Mouse (Mus musculus): ENCODE results near the gene Olfr473. TPM values are rescaled to one million over a fixed set of nuclear protein-coding genes. Genes with fewer than 3 reads are reported as not detected.
"Not testable (repeated sequence)": the region's sequence is repeated elsewhere in the genome, so short reads cannot be mapped to it uniquely, and the experiment has no call there.

Gene Olfr473
- polyA plus RNA-seq (2011; ENCODE audit: insufficient read depth, insufficient read length, low read depth, missing spikeins): not detected in 2 replicates

GRCm38 (mm10) chr7:107930146-107930545 is at the start of gene Olfr473:
TSS of gene Olfr473 (plus strand) at chr7:107930446.
- Histone ChIP-seq H3K9ac (ENCODE audit: low read depth, poor library complexity, severe bottlenecking) (no peak within 1 kb of the TSS), H3K27ac (ENCODE audit: insufficient read depth, low read length) (no peak within 1 kb of the TSS), H3K36me3 (ENCODE audit: control insufficient read depth, insufficient read depth, low read length, poor library complexity, severe bottlenecking) (no peaks in the 10 kb centered on the region), H3K4me1 (ENCODE audit: control insufficient read depth, insufficient read depth, low read length) (no peaks in the 10 kb centered on the region), H3K4me3 (ENCODE audit: low read depth, low read length) (no peak within 1 kb of the TSS), H3K27me3 (ENCODE audit: control insufficient read depth, insufficient read depth, low read length, poor library complexity, severe bottlenecking) (no peaks in the 10 kb centered on the region), H3K9me3 (replicated peaks; ENCODE audit: control insufficient read depth, insufficient read depth, low read length, poor library complexity, severe bottlenecking) (peaks cover 2% of the 10 kb centered on the region; the same call in 1 of the 2 replicates)
- TF ChIP-seq POLR2A (IDR thresholded peaks at IDR 0.05; ENCODE audit: insufficient read depth, low read length): no peak
- no peak for TF ChIP-seq EP300 (IDR thresholded peaks at IDR 0.05; ENCODE audit: insufficient read depth, low read depth, low read length)
- no peak for TF ChIP-seq CTCF (IDR thresholded peaks at IDR 0.05; ENCODE audit: low read depth, low read length)

DNA sequence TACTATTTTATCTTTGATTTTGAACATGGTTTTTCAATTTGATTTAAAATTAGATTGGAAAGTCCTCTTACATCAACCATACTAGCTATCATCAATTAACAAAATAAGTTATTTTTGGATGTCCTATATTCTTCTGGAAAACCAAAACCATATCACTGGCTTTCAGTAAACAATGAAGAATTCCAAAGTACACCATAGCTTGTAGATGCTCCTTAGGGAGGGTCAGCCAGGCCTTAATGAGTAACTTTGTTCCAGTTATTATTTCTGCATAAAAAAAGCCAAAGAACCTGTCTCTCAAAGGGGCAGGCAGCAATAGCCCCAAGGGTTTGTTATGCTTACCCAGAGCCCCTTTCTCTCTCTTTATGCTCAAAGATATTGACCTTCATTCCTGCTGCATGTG is 32.6 kb upstream of the Olfr473 start, which contains the start of gene Olfr472:
TSS of gene Olfr472 (plus strand) at position 301 of the 400 bp plus-strand sequence.
- Histone ChIP-seq H3K9ac (ENCODE audit: low read depth, poor library complexity, severe bottlenecking) (no peak within 1 kb of the TSS), H3K36me3 (ENCODE audit: control insufficient read depth, insufficient read depth, low read length, poor library complexity, severe bottlenecking) (no peaks in the 10 kb centered on the region), H3K4me3 (ENCODE audit: low read depth, low read length) (no peak within 1 kb of the TSS), H3K27ac (ENCODE audit: insufficient read depth, low read length) (no peak within 1 kb of the TSS), H3K4me1 (ENCODE audit: control insufficient read depth, insufficient read depth, low read length) (no peaks in the 10 kb centered on the region), H3K27me3 (ENCODE audit: control insufficient read depth, insufficient read depth, low read length, poor library complexity, severe bottlenecking) (no peaks in the 10 kb centered on the region), H3K9me3 (replicated peaks; ENCODE audit: control insufficient read depth, insufficient read depth, low read length, poor library complexity, severe bottlenecking) (no peaks in the 10 kb centered on the region)
- TF ChIP-seq EP300 (IDR thresholded peaks at IDR 0.05; ENCODE audit: insufficient read depth, low read depth, low read length): no peak
- no peak for TF ChIP-seq CTCF (IDR thresholded peaks at IDR 0.05; ENCODE audit: low read depth, low read length)
- TF ChIP-seq POLR2A (IDR thresholded peaks at IDR 0.05; ENCODE audit: insufficient read depth, low read length): no peak

GRCm38 (mm10) chr7:107952539-107952938 is 22.3 kb downstream of the Olfr473 start:
- H3K4me1 ChIP-seq (ENCODE audit: control insufficient read depth, insufficient read depth, low read length); H3K27me3 ChIP-seq (ENCODE audit: control insufficient read depth, insufficient read depth, low read length, poor library complexity, severe bottlenecking); H3K4me3 ChIP-seq (ENCODE audit: low read depth, low read length); H3K9me3 ChIP-seq (replicated peaks; ENCODE audit: control insufficient read depth, insufficient read depth, low read length, poor library complexity, severe bottlenecking); H3K9ac ChIP-seq (ENCODE audit: low read depth, poor library complexity, severe bottlenecking); H3K36me3 ChIP-seq (ENCODE audit: control insufficient read depth, insufficient read depth, low read length, poor library complexity, severe bottlenecking); H3K27ac ChIP-seq (ENCODE audit: insufficient read depth, low read length): not testable (repeated sequence)

- no peak within 1 kb of the TSS for H3K27ac ChIP-seq (ENCODE audit: insufficient read depth, low read length)
- no peak within 1 kb of the TSS for H3K4me3 ChIP-seq (ENCODE audit: low read depth, low read length)
- no peak within 1 kb of the TSS for H3K9ac ChIP-seq (ENCODE audit: low read depth, poor library complexity, severe bottlenecking)
- H3K27me3 ChIP-seq (ENCODE audit: control insufficient read depth, insufficient read depth, low read length, poor library complexity, severe bottlenecking): no peaks in the 10 kb centered on the region
- H3K36me3 ChIP-seq (ENCODE audit: control insufficient read depth, insufficient read depth, low read length, poor library complexity, severe bottlenecking): no peaks in the 10 kb centered on the region
- TF ChIP-seq CTCF (IDR thresholded peaks at IDR 0.05; ENCODE audit: low read depth, low read length) (no peak), POLR2A (IDR thresholded peaks at IDR 0.05; ENCODE audit: insufficient read depth, low read length) (no peak), EP300 (IDR thresholded peaks at IDR 0.05; ENCODE audit: insufficient read depth, low read depth, low read length) (no peak)
- no peaks in the 10 kb centered on the region for H3K4me1 ChIP-seq (ENCODE audit: control insufficient read depth, insufficient read depth, low read length)
- H3K9me3 ChIP-seq (replicated peaks; ENCODE audit: control insufficient read depth, insufficient read depth, low read length, poor library complexity, severe bottlenecking): no peaks in the 10 kb centered on the region; the same call in 1 of the 2 replicates
Measured at GRCm38 (mm10) chr7:107954343-107954742, 24.1 kb downstream of the Olfr473 start, which contains the start of gene Olfr474. TSS of gene Olfr474 (plus strand) at chr7:107954643.

GRCm38 (mm10) chr7:107964503-107964902 is 34.3 kb downstream of the Olfr473 start, which contains the start of gene Olfr476:
TSS of gene Olfr476 (plus strand) at chr7:107964803.
- Histone ChIP-seq H3K27ac (ENCODE audit: insufficient read depth, low read length) (no peak within 1 kb of the TSS), H3K9ac (ENCODE audit: low read depth, poor library complexity, severe bottlenecking) (no peak within 1 kb of the TSS), H3K27me3 (ENCODE audit: control insufficient read depth, insufficient read depth, low read length, poor library complexity, severe bottlenecking) (no peaks in the 10 kb centered on the region), H3K4me3 (ENCODE audit: low read depth, low read length) (no peak within 1 kb of the TSS), H3K36me3 (ENCODE audit: control insufficient read depth, insufficient read depth, low read length, poor library complexity, severe bottlenecking) (no peaks in the 10 kb centered on the region), H3K9me3 (replicated peaks; ENCODE audit: control insufficient read depth, insufficient read depth, low read length, poor library complexity, severe bottlenecking) (no peaks in the 10 kb centered on the region), H3K4me1 (ENCODE audit: control insufficient read depth, insufficient read depth, low read length) (no peaks in the 10 kb centered on the region)
- TF ChIP-seq POLR2A (IDR thresholded peaks at IDR 0.05; ENCODE audit: insufficient read depth, low read length): no peak
- TF ChIP-seq CTCF (IDR thresholded peaks at IDR 0.05; ENCODE audit: low read depth, low read length): no peak
- no peak for TF ChIP-seq EP300 (IDR thresholded peaks at IDR 0.05; ENCODE audit: insufficient read depth, low read depth, low read length)

Other genes with a start within 250 kb of the Olfr473 start
- gene Cyb5r2, start 172.4 kb upstream of the Olfr473 start, polyA plus RNA-seq (2011; ENCODE audit: insufficient read depth, insufficient read length, low read depth, missing spikeins): 0.63 and 1.9 TPM in 2 replicates
- gene Ovch2, start 129.2 kb upstream of the Olfr473 start, polyA plus RNA-seq (2011; ENCODE audit: insufficient read depth, insufficient read length, low read depth, missing spikeins): not detected in 2 replicates
- not detected in 2 replicates for gene Olfr467, start 118.2 kb upstream of the Olfr473 start, polyA plus RNA-seq (2011; ENCODE audit: insufficient read depth, insufficient read length, low read depth, missing spikeins)
- not detected in 2 replicates for gene Olfr469, start 104.9 kb upstream of the Olfr473 start, polyA plus RNA-seq (2011; ENCODE audit: insufficient read depth, insufficient read length, low read depth, missing spikeins)
- not detected in 2 replicates for gene Olfr470, start 83.0 kb upstream of the Olfr473 start, polyA plus RNA-seq (2011; ENCODE audit: insufficient read depth, insufficient read length, low read depth, missing spikeins)
- not detected in 2 replicates for gene Olfr472, start 32.5 kb upstream of the Olfr473 start, polyA plus RNA-seq (2011; ENCODE audit: insufficient read depth, insufficient read length, low read depth, missing spikeins)
- not detected in 2 replicates for gene Olfr474, start 24.2 kb downstream of the Olfr473 start, polyA plus RNA-seq (2011; ENCODE audit: insufficient read depth, insufficient read length, low read depth, missing spikeins)
- gene Olfr476, start 34.4 kb downstream of the Olfr473 start, polyA plus RNA-seq (2011; ENCODE audit: insufficient read depth, insufficient read length, low read depth, missing spikeins): not detected in 2 replicates
- not detected in 2 replicates for gene Olfr477, start 56.2 kb downstream of the Olfr473 start, polyA plus RNA-seq (2011; ENCODE audit: insufficient read depth, insufficient read length, low read depth, missing spikeins)
- gene Olfr478, start 103.5 kb downstream of the Olfr473 start, polyA plus RNA-seq (2011; ENCODE audit: insufficient read depth, insufficient read length, low read depth, missing spikeins): not detected in 2 replicates
- gene Olfr479, start 120.2 kb downstream of the Olfr473 start, polyA plus RNA-seq (2011; ENCODE audit: insufficient read depth, insufficient read length, low read depth, missing spikeins): not detected in 2 replicates
- gene Olfr480, start 136.9 kb downstream of the Olfr473 start, polyA plus RNA-seq (2011; ENCODE audit: insufficient read depth, insufficient read length, low read depth, missing spikeins): not detected in 2 replicates
- 0.12 TPM in 1 of 2 replicates, not detected in the other for gene Olfr481, start 149.4 kb downstream of the Olfr473 start, polyA plus RNA-seq (2011; ENCODE audit: insufficient read depth, insufficient read length, low read depth, missing spikeins)
- not detected in 2 replicates for gene Olfr482, start 167.1 kb downstream of the Olfr473 start, polyA plus RNA-seq (2011; ENCODE audit: insufficient read depth, insufficient read length, low read depth, missing spikeins)
- gene Olfr483, start 170.4 kb downstream of the Olfr473 start, polyA plus RNA-seq (2011; ENCODE audit: insufficient read depth, insufficient read length, low read depth, missing spikeins): not detected in 2 replicates
- not detected in 2 replicates for gene Olfr484, start 197.0 kb downstream of the Olfr473 start, polyA plus RNA-seq (2011; ENCODE audit: insufficient read depth, insufficient read length, low read depth, missing spikeins)
- gene Olfr485, start 229.4 kb downstream of the Olfr473 start, polyA plus RNA-seq (2011; ENCODE audit: insufficient read depth, insufficient read length, low read depth, missing spikeins): not detected in 2 replicates
- gene Olfr486, start 242.3 kb downstream of the Olfr473 start, polyA plus RNA-seq (2011; ENCODE audit: insufficient read depth, insufficient read length, low read depth, missing spikeins): not detected in 2 replicates